Mouse (Mus musculus) heart, adult 9 months (tissue): ENCODE data around the gene Prdm11.

Source experiments
- DNase-seq, 2 experiments: peaks; one replicate each; pipeline ENCODE4 v3.0.0; 2022; ENCODE audit warnings: low spot score in 2 of 2

The Prdm11 gene

GRCm38 (mm10) chr2:93011933-93012332 lies 34.0 kb downstream of the Prdm11 start:
- no peak for DNase-seq

GRCm38 (mm10) chr2:93011465-93011864 lies 34.5 kb downstream of the Prdm11 start:
- no peak for DNase-seq

GRCm38 (mm10) chr2:93007967-93008685 lies 37.8 kb downstream of the Prdm11 start:
- no peak for DNase-seq

GRCm38 (mm10) chr2:93005028-93005427 lies 40.9 kb downstream of the Prdm11 start:
- no peak for DNase-seq

GRCm38 (mm10) chr2:92991976-92992375 lies 54.0 kb downstream of the Prdm11 start:
- DNase-seq: peak; percentile 53 to 62

- no peak for DNase-seq
These were observed 56.4 kb downstream of the Prdm11 start for GRCm38 (mm10) chr2:92989593-92989992.

GRCm38 (mm10) chr2:92987901-92988631 lies 57.9 kb downstream of the Prdm11 start:
- peak; percentile 79 to 83 for DNase-seq

- peak in 1 of 2 experiments; percentile 15 for DNase-seq
These were observed 58.8 kb downstream of the Prdm11 start for GRCm38 (mm10) chr2:92987108-92987618.

GRCm38 (mm10) chr2:92985600-92985999 lies 60.4 kb downstream of the Prdm11 start:
- no peak for DNase-seq

- DNase-seq: no peak
These were observed 60.8 kb downstream of the Prdm11 start for GRCm38 (mm10) chr2:92985171-92985570.

- peak in 1 of 2 experiments; percentile 11 for DNase-seq
These were observed 61.5 kb downstream of the Prdm11 start for GRCm38 (mm10) chr2:92984321-92985108.

- DNase-seq: no peak
These were observed 62.7 kb downstream of the Prdm11 start for GRCm38 (mm10) chr2:92983273-92983620.

GRCm38 (mm10) chr2:92982591-92983272 lies 63.2 kb downstream of the Prdm11 start:
- DNase-seq: no peak

GRCm38 (mm10) chr2:92980165-92980564 lies 65.8 kb downstream of the Prdm11 start:
- DNase-seq: no peak

GRCm38 (mm10) chr2:92975031-92975790 lies 70.8 kb downstream of the Prdm11 start:
- DNase-seq: no peak

- no peak for DNase-seq
These were observed 72.3 kb downstream of the Prdm11 start for GRCm38 (mm10) chr2:92973646-92974045.

- DNase-seq: no peak
These were observed 73.9 kb downstream of the Prdm11 start for GRCm38 (mm10) chr2:92972071-92972470.

- no peak for DNase-seq
These were observed 74.4 kb downstream of the Prdm11 start for GRCm38 (mm10) chr2:92971536-92971935.

- DNase-seq: no peak
These were observed 74.9 kb downstream of the Prdm11 start for GRCm38 (mm10) chr2:92971069-92971468.

- no peak for DNase-seq
These were observed 78.2 kb downstream of the Prdm11 start for GRCm38 (mm10) chr2:92967839-92968166.
